Mouse (Mus musculus) spleen, adult 2 months (tissue): ENCODE measurements around the gene Map3k1.

Experiments used
- CTCF ChIP-seq: fragments of 200-500 bp; IDR thresholded peaks from 2 replicates; pipeline ENCODE4 v1.5.1; 2011; ENCODE audit warnings: mild to moderate bottlenecking, inconsistent platforms; ENCODE audit not compliant: insufficient read depth, insufficient read length, insufficient replicate concordance; ENCODE audit errors: extremely low read depth
- POLR2A ChIP-seq: fragments of 200-500 bp; IDR thresholded peaks from 2 replicates; pipeline ENCODE4 v1.6.1; 2011; ENCODE audit warnings: low read depth, low read length, inconsistent platforms

GRCm38 (mm10) chr13:111789420-111790065 lies 19.2 kb downstream of the Map3k1 start:
- no peak for TF ChIP-seq CTCF
- no peak for TF ChIP-seq POLR2A
